Mouse (Mus musculus) heart, adult 2 months (tissue): ENCODE data around the gene Frmd5.

Source experiments
- CTCF ChIP-seq: fragments of 200-600 bp; IDR thresholded peaks from 2 replicates; pipeline ENCODE4 v1.8.1; 2022; ENCODE audit warnings: antibody characterized with exemption, mild to moderate bottlenecking, moderate library complexity
- POLR2A ChIP-seq: fragments of 200-500 bp; IDR thresholded peaks from 2 replicates; pipeline ENCODE4 v1.6.1; 2011; ENCODE audit warnings: mild to moderate bottlenecking, low read depth, low read length, control low read depth; ENCODE audit not compliant: insufficient read depth

DNA sequence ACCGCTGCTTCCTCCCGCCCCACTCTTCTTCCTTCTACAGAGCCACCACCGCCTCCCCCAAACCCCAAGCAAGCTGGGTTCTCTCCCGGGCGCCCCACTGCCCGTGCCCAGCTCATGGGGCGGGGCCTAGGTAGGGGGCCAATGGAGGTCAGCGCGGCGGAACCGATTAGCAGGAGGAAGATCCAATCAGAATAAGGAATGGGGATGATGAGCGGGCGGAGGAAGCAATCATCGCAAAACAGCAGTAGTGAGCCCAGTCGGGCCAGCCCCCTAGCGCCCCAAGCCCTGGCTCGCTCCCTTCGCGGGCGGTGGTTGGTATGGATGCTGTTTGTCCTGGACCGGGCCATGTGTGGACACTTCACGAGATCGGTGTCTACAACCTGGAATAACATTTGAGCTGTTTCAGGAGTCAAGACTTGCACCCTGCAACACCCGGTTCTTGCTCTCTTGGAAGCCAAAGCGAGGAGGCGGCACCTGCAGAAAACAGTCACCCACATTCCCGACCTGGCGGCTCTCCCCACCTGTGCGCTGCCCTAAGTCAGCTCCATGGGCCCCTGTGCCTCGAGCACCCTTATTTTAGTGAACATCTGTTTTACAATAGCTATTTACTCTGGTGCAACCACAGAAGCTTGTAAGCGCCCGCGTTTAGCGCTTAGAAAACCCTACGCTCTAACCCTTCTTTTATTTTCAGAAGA lies at the start of gene Frmd5:
- no peak for TF ChIP-seq POLR2A
- peak; percentile 25 for TF ChIP-seq CTCF
